Mouse (Mus musculus): ENCODE data around the gene Robo2.

The Robo2 gene

GRCm38 (mm10) chr16:74411481-74412251 is at the start of gene Robo2:
Gene Robo2, minus strand, starts transcription at chr16:74411825.
- peak; percentile 54 for DNase-seq

DNA sequence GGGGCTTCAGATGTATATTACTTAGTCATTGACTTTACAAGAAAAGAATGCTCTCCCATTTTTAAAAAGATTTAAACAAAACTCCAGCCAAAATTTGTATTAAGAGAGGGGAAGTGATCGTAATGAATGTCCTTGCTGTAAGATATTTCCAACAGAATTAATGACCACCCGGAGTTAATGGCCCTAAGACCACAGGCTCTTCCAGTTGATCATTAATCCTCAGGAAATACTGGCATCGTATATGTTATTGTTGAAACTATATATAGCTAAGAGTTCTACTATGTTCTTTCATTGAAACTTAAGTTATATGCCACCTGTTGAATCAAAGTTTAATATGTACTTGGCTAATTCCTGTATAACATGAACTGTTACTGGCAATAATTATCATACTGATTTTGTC is 46.5 kb upstream of the Robo2 start:
- no peak for DNase-seq

GRCm38 (mm10) chr16:74457736-74458135 is 46.1 kb upstream of the Robo2 start:
- no peak for DNase-seq

GRCm38 (mm10) chr16:74456808-74457470 is 45.3 kb upstream of the Robo2 start:
- peak; percentile 5 for DNase-seq

GRCm38 (mm10) chr16:74455179-74455578 is 43.6 kb upstream of the Robo2 start:
- DNase-seq: no peak

DNA sequence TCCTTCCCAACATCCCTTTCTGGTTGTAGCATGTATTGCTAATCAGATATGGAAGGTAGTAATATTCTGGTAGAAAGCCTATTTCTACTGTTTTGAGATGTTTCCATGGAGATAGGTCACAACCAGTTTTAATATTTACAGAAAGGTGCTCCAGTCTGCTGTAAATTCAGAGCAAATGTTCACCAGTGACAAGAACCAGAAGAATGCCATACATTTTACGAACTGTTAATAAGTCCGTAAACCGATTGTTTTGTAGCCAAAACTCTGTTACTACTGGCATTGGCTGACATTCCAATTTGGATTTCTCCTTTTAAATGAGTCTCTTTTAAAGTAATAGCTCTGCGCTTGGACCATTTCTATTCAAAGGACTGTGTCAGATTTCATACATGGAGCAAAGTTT is 36.4 kb upstream of the Robo2 start:
- no peak for DNase-seq

GRCm38 (mm10) chr16:74427071-74427470 is 15.4 kb upstream of the Robo2 start:
- no peak for DNase-seq

DNA sequence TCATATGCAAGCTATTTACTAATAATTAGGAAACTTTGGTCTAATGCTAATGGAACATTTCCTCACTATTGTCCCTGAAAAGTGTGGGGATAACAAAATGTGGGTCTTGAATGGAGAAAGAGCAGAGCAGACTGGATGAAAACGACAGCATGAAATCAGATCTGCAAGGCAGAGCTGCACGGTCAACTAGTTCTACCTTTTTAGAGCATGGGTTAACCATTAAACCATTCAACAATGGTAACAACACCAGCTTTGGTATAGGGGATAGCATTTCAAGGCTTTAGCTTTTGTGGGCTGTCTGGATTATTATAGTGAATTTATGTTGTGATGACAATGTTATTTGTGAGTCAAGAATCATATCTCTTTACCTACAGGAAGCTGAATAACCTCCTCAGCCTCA is 8.7 kb upstream of the Robo2 start:
- DNase-seq: no peak

GRCm38 (mm10) chr16:74412471-74413291 is 1.1 kb upstream of the Robo2 start:
- DNase-seq: peak; percentile 26

DNA sequence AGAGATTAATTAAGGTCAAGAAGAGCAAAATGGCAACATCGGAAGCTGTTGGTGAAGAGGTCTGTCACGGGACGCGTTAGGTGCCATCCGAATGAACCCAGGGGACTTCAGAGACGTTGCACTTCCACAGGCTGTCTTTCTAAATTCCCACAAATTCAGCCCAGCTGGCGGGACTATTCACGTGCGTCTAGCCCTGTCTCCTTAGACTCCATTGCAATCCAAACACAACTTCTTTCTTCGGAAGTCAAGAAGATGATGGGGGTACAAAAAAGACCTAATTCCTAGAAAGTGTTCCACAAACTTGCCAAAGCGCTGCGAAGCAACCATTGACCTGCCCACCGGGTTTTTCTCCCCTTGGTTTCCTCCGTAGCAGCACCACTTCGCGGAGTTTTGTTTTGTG is 604 bp downstream of the Robo2 start:
- peak; percentile 17 for DNase-seq

DNA sequence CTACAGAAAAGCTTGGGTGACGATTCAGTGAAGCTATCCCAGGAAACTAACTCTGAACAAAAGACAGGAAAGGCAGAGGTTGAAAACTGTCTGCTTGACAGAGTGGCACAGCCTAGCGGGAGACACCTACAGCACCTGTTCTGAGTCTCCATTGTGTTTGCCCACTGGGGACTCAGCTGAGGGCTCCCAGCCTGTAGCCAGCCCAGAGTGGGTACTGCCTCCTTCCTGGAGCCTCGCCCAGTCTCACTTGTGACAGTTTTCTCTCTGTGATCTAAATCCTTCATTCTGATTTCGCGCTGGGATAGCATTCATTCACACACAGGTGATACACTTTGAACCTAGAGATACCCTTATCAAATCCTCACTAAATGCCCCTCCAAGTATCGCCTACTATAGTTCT is 1.5 kb downstream of the Robo2 start:
- peak; percentile 63 for DNase-seq

DNA sequence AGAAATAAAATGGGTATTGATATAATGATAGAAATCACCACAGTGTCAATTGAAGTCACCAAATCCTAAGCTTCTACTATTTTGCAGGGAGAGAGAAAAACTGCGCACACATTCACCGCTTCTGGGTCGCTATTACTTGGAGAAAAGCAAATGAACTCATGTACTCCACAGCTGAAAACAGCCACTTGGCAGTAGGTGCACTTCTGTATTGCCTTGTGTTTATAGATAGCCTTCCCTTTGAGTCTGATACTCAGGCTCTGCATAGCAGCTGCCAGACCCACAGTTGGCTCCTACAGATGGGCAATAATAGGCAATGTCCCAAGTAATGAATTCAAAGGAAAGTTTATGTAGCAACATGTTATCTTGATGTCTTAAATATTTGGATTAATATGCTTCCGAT is 2.1 kb downstream of the Robo2 start:
- no peak for DNase-seq

DNA sequence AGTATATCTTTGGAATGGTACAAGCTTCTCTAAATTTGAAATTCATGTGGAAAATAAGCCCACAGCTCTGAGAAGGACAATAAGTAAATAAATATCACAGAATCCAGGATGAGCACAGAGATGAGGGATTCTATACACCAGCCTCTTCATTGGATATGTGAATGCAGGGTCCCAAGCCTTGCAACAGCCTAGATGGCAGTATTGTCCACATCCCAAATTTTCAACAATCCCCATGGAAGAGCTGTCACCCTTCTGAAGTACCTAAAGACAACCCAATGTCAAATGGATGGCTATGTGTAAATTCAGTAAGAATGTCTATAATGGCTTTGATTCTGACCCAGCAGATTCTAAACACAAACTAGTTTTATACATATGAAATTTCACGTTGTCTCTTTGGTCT is 3.1 kb downstream of the Robo2 start:
- DNase-seq: no peak

GRCm38 (mm10) chr16:74397291-74397690 is 14.3 kb downstream of the Robo2 start:
- no peak for DNase-seq

GRCm38 (mm10) chr16:74395678-74396077 is 15.9 kb downstream of the Robo2 start:
- no peak for DNase-seq

GRCm38 (mm10) chr16:74379458-74379857 is 32.2 kb downstream of the Robo2 start:
- DNase-seq: no peak

GRCm38 (mm10) chr16:74375342-74375940 is 36.2 kb downstream of the Robo2 start:
- no peak for DNase-seq

- DNase-seq: no peak
Observed at GRCm38 (mm10) chr16:74374540-74374939, 37.1 kb downstream of the Robo2 start.

DNA sequence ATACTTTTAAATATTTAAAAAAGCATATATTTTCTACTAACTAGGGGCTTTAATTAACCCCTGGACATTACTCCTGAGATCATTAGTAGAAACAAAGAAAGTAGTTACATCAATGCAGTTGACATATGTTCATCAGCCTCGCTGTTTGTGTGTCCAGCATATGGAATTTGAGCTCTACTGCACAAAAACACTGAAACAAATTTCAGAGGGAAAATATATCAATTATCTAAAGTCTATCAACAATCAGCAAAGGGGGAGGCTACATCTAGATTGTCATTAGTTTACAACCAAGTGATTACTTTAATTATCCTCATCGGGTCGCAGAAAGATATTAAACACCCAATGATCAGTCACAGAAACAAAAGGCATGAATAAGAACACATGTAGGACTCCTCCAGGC is 38.2 kb downstream of the Robo2 start:
- DNase-seq: no peak

DNA sequence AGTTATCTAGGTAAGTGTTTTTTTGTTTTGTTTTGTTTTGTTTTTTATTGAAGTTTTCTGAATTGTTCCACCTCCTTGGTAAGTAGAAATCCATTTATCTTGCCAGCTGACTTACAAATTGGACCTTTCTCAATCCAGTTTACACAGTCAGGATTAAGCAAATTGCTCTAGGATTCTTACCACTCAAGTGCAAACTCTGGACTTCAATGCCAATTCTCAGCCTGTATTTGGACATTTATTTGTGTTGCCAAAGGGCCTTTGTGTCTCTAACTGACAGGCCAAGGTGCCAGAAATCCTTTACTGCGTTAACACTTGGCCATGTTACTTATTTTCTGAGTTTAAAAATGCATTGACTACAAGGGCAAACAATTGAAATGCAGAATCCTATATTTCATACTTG is 38.7 kb downstream of the Robo2 start:
- DNase-seq: no peak

GRCm38 (mm10) chr16:74348437-74348836 is 63.2 kb downstream of the Robo2 start:
- DNase-seq: no peak

DNA sequence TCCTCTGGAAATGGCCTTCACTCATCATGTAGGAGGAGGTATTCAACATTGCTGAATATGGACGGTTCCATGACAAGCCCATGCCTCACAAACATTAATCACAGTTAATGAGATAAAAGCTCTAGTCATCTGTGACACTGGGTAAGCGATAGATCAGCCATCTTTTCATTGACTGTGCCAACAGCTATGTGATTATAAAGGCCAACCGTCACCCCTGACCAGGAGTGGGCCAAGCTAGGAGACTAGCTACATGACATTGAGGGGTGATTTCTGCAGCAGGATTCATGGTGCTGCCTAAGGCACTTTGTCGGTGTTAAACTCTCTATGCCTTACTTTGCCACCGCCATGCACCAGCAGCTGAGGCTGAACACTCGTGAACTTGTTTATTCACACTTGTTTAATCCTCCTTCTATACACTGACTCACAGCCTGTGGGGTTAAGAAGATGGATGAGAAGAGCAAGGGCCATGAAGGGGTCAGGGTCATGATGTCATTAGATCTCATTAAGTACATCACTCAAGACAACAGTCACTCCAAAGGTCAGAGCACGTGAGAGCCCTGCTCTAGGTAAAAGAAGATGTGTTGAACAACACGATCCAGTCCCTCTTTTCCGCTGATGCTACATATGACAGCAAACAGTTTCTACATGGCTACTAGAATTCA is 72.5 kb downstream of the Robo2 start:
- DNase-seq: no peak

All from right cerebral cortex, postnatal 4 days (tissue).